Mouse (Mus musculus) forebrain, embryonic 14.5 days (tissue): ENCODE measurements around the gene E2f4. TPM values are rescaled to one million over a fixed set of nuclear protein-coding genes. Genes with fewer than 3 reads are reported as not detected.

Experiments used
- ATAC-seq: fragments of 200-750 bp; cut with Nextera tagmentation; 2 replicates; pipeline ENCODE4 v1.8.0; 2017; ENCODE audit warnings: mild to moderate bottlenecking, moderate library complexity
- DNase-seq: peaks from one replicate; pipeline ENCODE4 v3.0.0-alpha.2; 2015; ENCODE audit warnings: low spot score
- H3K27ac ChIP-seq: fragments of 300-500 bp; sonication (generic); 2 replicates; pipeline ENCODE4 v1.5.1; 2014; ENCODE audit warnings: low read depth, mild to moderate bottlenecking, control low read depth, low read length, moderate library complexity
- H3K27me3 ChIP-seq: fragments of 300-500 bp; sonication (generic); replicated peaks from 2 replicates; pipeline ENCODE4 v1.6.1; 2014; ENCODE audit warnings: low read length, control low read depth, mixed read lengths; ENCODE audit not compliant: control insufficient read depth, insufficient read depth
- H3K36me3 ChIP-seq: fragments of 300-500 bp; sonication (generic); 2 replicates; pipeline ENCODE4 v1.6.1; 2014; ENCODE audit warnings: low read length, control low read depth; ENCODE audit not compliant: control insufficient read depth, insufficient read depth
- H3K4me1 ChIP-seq: fragments of 300-500 bp; sonication (generic); 2 replicates; pipeline ENCODE4 v1.6.1; 2014; ENCODE audit warnings: antibody characterized with exemption, low read length, control low read depth; ENCODE audit not compliant: control insufficient read depth, insufficient read depth
- H3K4me2 ChIP-seq: fragments of 300-500 bp; sonication (generic); 2 replicates; pipeline ENCODE4 v1.6.1; 2014; ENCODE audit warnings: mild to moderate bottlenecking, control low read depth, low read length
- H3K4me3 ChIP-seq: fragments of 300-500 bp; sonication (generic); 2 replicates; pipeline ENCODE4 v1.5.1; 2014; ENCODE audit warnings: low read depth, low read length, control low read depth
- H3K9ac ChIP-seq: fragments of 300-500 bp; sonication (generic); 2 replicates; pipeline ENCODE4 v1.6.1; 2014; ENCODE audit warnings: mild to moderate bottlenecking, low read length, control low read depth, moderate library complexity
- H3K9me3 ChIP-seq: fragments of 300-500 bp; sonication (generic); replicated peaks from 2 replicates; pipeline ENCODE4 v1.6.1; 2016; ENCODE audit warnings: low read length, control low read depth, mixed read lengths; ENCODE audit not compliant: control insufficient read depth
- WGBS: fragments of 180-500 bp; shearing (Covaris S2); extraction: QIAGEN DNeasy Blood & Tissue Kit; methylation state at CpG from one replicate; pipeline ENCODE4 v1.1.7; 2014; 5-methylcytosine and 5-hydroxymethylcytosine counted together
- polyA plus RNA-seq: library from polyadenylated mRNA; unstranded; fragments of >200 nt; fragmentation: Nextera tagmentation; extraction: Ambion mirVana; gene quantifications from 2 replicates; pipeline ENCODE4 v1.2.1, GENCODE M21; 2014

E2f4 gene
- polyA plus RNA-seq, 1 experiment from 2014 or later = 50.8 TPM

DNA sequence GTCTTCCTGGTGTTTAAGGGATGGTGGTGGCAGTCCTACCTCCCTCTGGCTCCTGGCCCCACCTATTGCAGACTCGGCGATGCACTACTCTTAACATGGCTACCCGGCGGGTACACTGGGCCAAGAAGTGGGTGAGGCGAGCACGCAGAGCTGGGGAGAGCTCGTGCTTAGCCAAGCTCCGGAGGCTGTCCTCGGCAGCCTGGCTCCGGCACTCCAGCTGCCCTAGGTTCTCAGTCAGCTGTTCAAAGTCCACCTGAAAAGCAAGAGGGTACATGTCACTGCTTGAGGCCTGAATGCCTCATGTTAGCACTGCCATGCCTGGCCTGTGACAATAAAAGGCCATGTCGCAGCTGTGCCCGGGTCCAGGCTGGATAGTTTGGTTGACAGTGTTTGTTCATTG lies 32.9 kb downstream of the E2f4 start:
- Histone ChIP-seq H3K4me1 (peaks cover 11% of the 10 kb centered on the region), H3K4me2 (no peak overlapping the region), H3K27me3 (no peaks in the 10 kb centered on the region), H3K27ac (no peak overlapping the region), H3K9me3 (no peaks in the 10 kb centered on the region), H3K4me3 (no peak overlapping the region), H3K9ac (no peak overlapping the region), H3K36me3 (peaks cover 57% of the 10 kb centered on the region)
- 95% methylated on average over 12 of the region's 12 CpGs for WGBS
- DNase-seq (no peak), ATAC-seq (no peak)

DNA sequence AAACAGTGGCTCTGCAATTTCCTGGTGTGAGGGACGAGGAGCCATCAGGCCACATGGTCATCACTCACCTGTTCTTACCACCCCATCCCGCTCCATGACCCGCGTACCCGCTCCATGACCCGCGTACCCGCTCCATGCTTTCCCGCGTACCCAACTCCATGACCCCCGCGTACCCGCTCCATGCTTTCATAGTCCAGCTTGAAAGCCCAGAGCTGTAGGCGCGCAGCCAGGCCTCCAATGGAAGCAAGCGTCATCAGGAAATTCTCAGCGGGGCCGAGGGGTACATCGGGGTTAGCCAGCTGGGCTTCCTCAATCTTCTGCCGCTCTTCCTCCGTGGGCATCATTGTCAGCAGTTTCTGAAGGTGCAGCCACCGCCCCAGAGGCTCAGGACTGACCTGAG lies 34.0 kb downstream of the E2f4 start:
- no peak overlapping the region for H3K9ac ChIP-seq
- no peak overlapping the region for H3K4me2 ChIP-seq
- H3K9me3 ChIP-seq = no peaks in the 10 kb centered on the region
- ATAC-seq = no peak
- no peak overlapping the region for H3K4me3 ChIP-seq
- H3K27ac ChIP-seq = no peak overlapping the region
- H3K27me3 ChIP-seq = no peaks in the 10 kb centered on the region
- no peak for DNase-seq
- peaks cover 8% of the 10 kb centered on the region for H3K4me1 ChIP-seq
- WGBS = 95% methylated on average over 22 of the region's 22 CpGs
- peaks cover 65% of the 10 kb centered on the region for H3K36me3 ChIP-seq

DNA sequence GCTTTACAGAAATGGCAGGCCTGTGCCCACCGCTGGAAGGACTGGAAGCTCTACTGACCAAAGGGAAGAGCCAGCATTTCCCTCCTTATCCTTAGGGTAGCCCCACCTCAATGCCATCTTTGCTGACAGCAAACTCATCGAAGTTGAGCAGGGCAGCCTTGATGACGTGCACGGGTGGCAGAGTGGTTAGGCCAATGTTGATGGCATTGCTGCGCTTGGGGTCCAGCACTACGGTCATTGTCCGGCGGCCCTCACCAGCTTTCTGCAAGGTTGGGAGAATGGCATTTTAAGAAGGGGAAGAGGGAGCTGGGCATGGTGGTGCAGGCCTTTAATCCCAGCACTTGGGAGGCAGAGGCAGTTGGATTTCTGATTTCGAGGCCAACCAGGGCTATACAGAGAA lies 34.5 kb downstream of the E2f4 start:
- Histone ChIP-seq H3K9ac (no peak overlapping the region), H3K27me3 (no peaks in the 10 kb centered on the region), H3K9me3 (no peaks in the 10 kb centered on the region), H3K4me2 (no peak overlapping the region), H3K4me1 (peaks cover 6% of the 10 kb centered on the region), H3K27ac (no peak overlapping the region), H3K4me3 (no peak overlapping the region), H3K36me3 (peaks cover 66% of the 10 kb centered on the region)
- DNase-seq = no peak
- WGBS = 95% methylated on average over 9 of the region's 9 CpGs
- ATAC-seq = no peak

DNA sequence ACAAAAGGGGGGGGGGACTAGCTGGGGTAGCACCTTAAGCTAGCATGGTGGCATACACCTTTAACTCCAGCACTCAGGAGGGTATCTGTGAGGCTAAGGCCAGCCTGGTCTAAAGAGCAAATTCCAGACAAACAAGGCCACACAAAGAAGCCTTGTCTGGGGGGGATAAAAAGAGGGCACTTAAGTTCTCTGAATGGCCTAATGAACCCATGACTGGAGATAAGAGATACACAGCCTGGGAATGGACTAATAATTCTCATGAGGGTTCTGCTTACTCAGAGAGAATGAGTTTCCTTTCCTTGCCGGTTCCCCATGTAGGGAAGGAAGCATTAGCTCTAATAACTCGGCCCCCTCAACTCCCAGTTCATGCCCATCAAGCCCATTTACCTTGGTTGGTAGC lies 35.1 kb downstream of the E2f4 start:
- Histone ChIP-seq H3K4me2 (no peak overlapping the region), H3K9me3 (no peaks in the 10 kb centered on the region), H3K27ac (no peak overlapping the region), H3K4me3 (no peak overlapping the region), H3K27me3 (no peaks in the 10 kb centered on the region), H3K9ac (no peak overlapping the region), H3K4me1 (peaks cover under 1% of the 10 kb centered on the region), H3K36me3 (peaks cover 66% of the 10 kb centered on the region)
- DNase-seq (no peak), ATAC-seq (no peak)
- 78% methylated on average over 2 of the region's 2 CpGs for WGBS

DNA sequence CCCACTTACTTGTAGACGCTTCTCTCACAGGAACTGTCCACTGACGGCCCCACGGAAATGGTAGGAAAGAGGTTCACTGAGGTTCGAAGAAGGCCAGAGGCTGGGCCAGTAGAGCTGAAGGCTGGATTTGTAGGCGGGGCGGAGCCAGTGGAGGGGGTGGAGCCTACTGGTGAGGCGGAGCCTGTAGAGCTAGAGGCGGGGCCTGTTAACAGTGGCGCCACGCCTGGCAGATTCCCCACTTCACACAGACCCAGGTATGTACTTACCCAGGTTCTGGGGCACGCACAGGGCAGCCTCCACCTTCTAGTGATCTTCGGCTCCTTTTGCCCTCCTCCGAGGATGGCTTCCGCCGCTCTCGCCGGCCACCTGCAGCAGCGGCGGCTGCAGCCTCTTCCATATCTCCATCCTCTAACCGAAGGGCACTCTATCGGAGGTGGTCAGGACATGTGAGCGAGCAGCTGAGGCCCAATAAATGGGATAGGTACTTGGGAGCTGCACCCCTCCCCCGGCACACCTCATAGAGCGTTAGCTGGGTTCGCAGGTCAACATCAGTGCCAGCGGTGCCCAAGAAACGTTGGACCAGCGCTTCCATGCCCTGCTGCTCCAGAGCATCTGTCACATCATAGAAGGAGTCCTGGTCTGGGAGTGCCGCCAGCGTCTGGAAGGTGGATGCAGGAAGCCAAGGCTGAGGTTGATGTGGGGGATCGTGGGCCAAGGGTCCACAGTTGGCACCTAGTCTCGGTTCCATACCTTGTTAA lies 39.1 kb downstream of the E2f4 start:
- Histone ChIP-seq H3K4me1 (no peaks in the 10 kb centered on the region), H3K36me3 (peaks cover 28% of the 10 kb centered on the region), H3K9me3 (no peaks in the 10 kb centered on the region), H3K4me3 (no peak overlapping the region), H3K27ac (no peak overlapping the region), H3K4me2 (no peak overlapping the region), H3K27me3 (no peaks in the 10 kb centered on the region), H3K9ac (no peak overlapping the region)
- ATAC-seq (peak; percentile 25; the same call in 1 of the 2 replicates), DNase-seq (no peak)
- WGBS = 50% methylated on average over 29 of the region's 32 CpGs

DNA sequence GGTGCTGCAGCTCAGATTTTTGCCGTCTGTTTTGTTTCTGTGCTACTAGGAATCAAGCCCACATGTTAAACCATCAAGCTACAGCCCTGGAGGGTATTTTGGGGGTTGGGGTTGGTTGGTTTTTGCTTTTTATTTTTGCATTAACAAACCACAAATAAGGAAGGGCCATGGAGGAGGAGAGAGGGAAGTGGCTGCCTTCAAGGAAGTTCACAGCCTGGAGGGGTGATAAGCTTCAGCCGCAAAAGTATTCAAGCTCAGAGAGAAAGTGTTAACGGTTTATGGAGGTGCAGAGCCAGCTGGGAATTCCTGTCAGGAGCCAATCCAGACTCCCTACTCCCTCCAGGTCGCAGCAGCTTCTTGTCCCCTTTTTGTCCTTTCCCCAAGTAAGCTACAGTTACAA lies 41.5 kb downstream of the E2f4 start:
- Histone ChIP-seq H3K36me3 (peaks cover 16% of the 10 kb centered on the region; the same call in 1 of the 2 replicates), H3K4me1 (no peaks in the 10 kb centered on the region), H3K9me3 (no peaks in the 10 kb centered on the region), H3K9ac (no peak overlapping the region), H3K27ac (no peak overlapping the region), H3K27me3 (no peaks in the 10 kb centered on the region), H3K4me2 (no peak overlapping the region), H3K4me3 (no peak overlapping the region)
- no peak for DNase-seq
- 72% methylated on average over 4 of the region's 4 CpGs for WGBS
- no peak for ATAC-seq

DNA sequence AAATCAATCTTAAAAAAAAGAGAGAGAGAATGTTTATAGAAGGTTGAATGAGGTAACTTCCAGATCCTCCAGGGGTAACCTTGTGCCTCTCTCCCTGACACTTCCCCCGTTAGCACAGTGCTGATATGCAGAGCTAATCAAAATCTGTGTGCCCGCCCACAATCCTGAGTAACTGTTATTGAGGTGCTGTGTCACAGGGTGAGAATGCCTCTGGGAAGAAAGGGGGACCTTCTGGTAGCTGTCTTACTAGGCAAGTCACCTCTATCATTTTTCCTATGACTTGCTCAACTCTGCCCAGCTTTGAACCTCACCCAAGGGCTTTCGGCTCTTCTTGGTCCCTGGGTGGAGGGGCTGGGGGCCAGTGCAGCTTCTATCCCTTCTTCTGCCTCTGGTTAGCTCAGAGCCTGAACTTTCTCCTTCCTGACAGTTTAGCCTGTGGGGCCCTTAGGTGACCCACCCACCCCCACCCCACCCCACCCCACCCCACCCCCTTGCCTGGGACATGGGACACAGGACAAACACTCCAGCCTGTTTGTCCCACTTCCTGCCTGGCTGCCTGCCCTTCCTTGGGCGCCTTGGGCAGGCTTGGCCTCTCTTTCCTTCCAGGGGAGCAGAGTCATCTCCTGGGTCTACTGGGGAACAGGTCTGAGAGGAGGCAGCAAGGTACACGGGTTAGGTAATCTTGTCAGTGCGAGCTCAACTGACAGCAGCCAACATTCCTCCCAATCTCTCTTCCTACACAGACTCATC lies 42.6 kb downstream of the E2f4 start:
- Histone ChIP-seq H3K9ac (no peak overlapping the region), H3K4me3 (no peak overlapping the region), H3K4me2 (no peak overlapping the region), H3K4me1 (no peaks in the 10 kb centered on the region), H3K36me3 (peaks cover 10% of the 10 kb centered on the region; the same call in 1 of the 2 replicates), H3K27me3 (no peaks in the 10 kb centered on the region), H3K9me3 (no peaks in the 10 kb centered on the region), H3K27ac (no peak overlapping the region)
- no peak for DNase-seq
- WGBS = 78% methylated on average over 6 of the region's 6 CpGs
- no peak for ATAC-seq

DNA sequence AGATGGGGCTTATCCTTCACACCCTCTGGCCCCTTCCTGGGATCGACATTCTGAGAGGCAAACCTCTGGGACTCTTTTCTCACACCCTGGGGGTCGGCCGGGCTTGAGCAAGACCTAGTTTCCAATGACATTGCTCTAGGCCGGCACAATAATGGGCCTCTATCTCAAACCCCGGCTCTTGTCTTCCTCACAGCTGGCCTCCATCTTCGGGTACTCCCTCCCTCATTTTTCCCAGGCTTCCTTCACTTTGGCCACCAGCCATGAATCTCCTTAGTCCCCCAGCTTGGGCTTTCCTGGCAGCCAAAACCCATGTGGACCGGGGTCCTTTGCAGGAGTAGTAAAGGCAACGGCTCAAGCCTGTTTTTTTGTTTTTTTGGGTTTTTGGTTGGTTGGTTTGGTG lies 43.9 kb downstream of the E2f4 start:
- H3K9me3 ChIP-seq = no peaks in the 10 kb centered on the region
- H3K36me3 ChIP-seq = 0 out of 2 replicates have a peak, but pooled peaks cover 1% of the 10 kb centered on the region
- H3K4me1 ChIP-seq = peaks cover 3% of the 10 kb centered on the region; the same call in 1 of the 2 replicates
- H3K4me2 ChIP-seq = no peak overlapping the region
- no peak overlapping the region for H3K27ac ChIP-seq
- DNase-seq = peak; percentile 46
- no peak for ATAC-seq
- WGBS = 31% methylated on average over 8 of the region's 8 CpGs
- H3K27me3 ChIP-seq = no peaks in the 10 kb centered on the region; the same call in 1 of the 2 replicates
- no peak overlapping the region for H3K9ac ChIP-seq
- no peak overlapping the region for H3K4me3 ChIP-seq

DNA sequence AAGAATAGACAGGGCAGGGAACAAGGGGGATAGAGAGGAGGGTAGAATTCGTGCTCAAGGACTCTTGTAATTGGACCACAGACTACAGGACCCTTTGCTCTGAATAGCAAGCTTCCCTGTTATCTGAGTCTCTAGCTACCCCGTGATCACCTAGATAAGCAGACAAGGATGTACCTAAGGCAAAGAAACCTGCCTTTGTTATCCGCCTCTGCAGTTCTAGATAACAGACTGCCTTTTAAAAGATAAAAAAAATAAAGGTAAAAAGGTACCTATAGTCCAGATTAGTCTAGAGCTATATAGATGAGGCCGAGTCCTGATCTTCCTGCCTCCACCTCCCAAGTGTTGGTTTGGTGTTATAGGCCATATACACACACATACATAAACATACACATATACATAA lies 45.3 kb downstream of the E2f4 start:
- WGBS = 80% methylated on average over 4 of the region's 4 CpGs
- DNase-seq = no peak
- no peak for ATAC-seq
- Histone ChIP-seq H3K4me1 (peaks cover 10% of the 10 kb centered on the region), H3K27me3 (no peaks in the 10 kb centered on the region; the same call in 1 of the 2 replicates), H3K27ac (no peak overlapping the region), H3K36me3 (no peaks in the 10 kb centered on the region), H3K4me3 (no peak overlapping the region), H3K9ac (no peak overlapping the region), H3K4me2 (no peak overlapping the region), H3K9me3 (no peaks in the 10 kb centered on the region)
